Mouse (Mus musculus): ENCODE data around the gene Slc9a3r1.

The Slc9a3r1 gene

GRCm38 (mm10) chr11:115162832-115163480 lies at the start of gene Slc9a3r1:
Gene Slc9a3r1, plus strand, starts transcription at chr11:115163341.
- peak; percentile 97 for DNase-seq (ENCODE audit: low read depth, low spot score)

- DNase-seq (ENCODE audit: low read depth, low spot score) = no peak
Observed at GRCm38 (mm10) chr11:115119409-115119808, 43.7 kb upstream of the Slc9a3r1 start.

GRCm38 (mm10) chr11:115128483-115128882 lies 34.7 kb upstream of the Slc9a3r1 start:
- no peak for DNase-seq (ENCODE audit: low read depth, low spot score)

GRCm38 (mm10) chr11:115129508-115130126 lies 33.5 kb upstream of the Slc9a3r1 start:
- no peak for DNase-seq (ENCODE audit: low read depth, low spot score)

- no peak for DNase-seq (ENCODE audit: low read depth, low spot score)
Observed at GRCm38 (mm10) chr11:115131768-115132381, 31.3 kb upstream of the Slc9a3r1 start.

- no peak for DNase-seq (ENCODE audit: low read depth, low spot score)
Observed at GRCm38 (mm10) chr11:115133800-115134199, 29.3 kb upstream of the Slc9a3r1 start, which contains the start of gene Cd300lf. Gene Cd300lf, minus strand, starts transcription at chr11:115133992.

GRCm38 (mm10) chr11:115138597-115139262 lies 24.4 kb upstream of the Slc9a3r1 start:
- no peak for DNase-seq (ENCODE audit: low read depth, low spot score)

GRCm38 (mm10) chr11:115141970-115142369 lies 21.2 kb upstream of the Slc9a3r1 start:
- no peak for DNase-seq (ENCODE audit: low read depth, low spot score)

GRCm38 (mm10) chr11:115147813-115148212 lies 15.3 kb upstream of the Slc9a3r1 start:
- DNase-seq (ENCODE audit: low read depth, low spot score) = no peak

- no peak for DNase-seq (ENCODE audit: low read depth, low spot score)
Observed at GRCm38 (mm10) chr11:115150741-115151254, 12.3 kb upstream of the Slc9a3r1 start.

GRCm38 (mm10) chr11:115151755-115152429 lies 11.2 kb upstream of the Slc9a3r1 start:
- no peak for DNase-seq (ENCODE audit: low read depth, low spot score)

- no peak for DNase-seq (ENCODE audit: low read depth, low spot score)
Observed at GRCm38 (mm10) chr11:115153088-115153487, 10.1 kb upstream of the Slc9a3r1 start.

GRCm38 (mm10) chr11:115153699-115154292 lies 9.3 kb upstream of the Slc9a3r1 start:
- peak; percentile 36 for DNase-seq (ENCODE audit: low read depth, low spot score)

GRCm38 (mm10) chr11:115155053-115155634 lies 8.0 kb upstream of the Slc9a3r1 start:
- DNase-seq (ENCODE audit: low read depth, low spot score) = no peak

- no peak for DNase-seq (ENCODE audit: low read depth, low spot score)
Observed at GRCm38 (mm10) chr11:115157933-115158719, 5.0 kb upstream of the Slc9a3r1 start.

GRCm38 (mm10) chr11:115160016-115160797 lies 2.9 kb upstream of the Slc9a3r1 start:
- peak; percentile 45 for DNase-seq (ENCODE audit: low read depth, low spot score)

- DNase-seq (ENCODE audit: low read depth, low spot score) = peak; percentile 57
Observed at GRCm38 (mm10) chr11:115160883-115161577, 2.1 kb upstream of the Slc9a3r1 start.

GRCm38 (mm10) chr11:115161578-115162204 lies 1.4 kb upstream of the Slc9a3r1 start:
- no peak for DNase-seq (ENCODE audit: low read depth, low spot score)

Data from c-Kit-negative CD71-positive TER-119-positive erythroid progenitor cells, embryonic 14.5 days (primary cell).